Mouse (Mus musculus) CH12.LX (cell line): ENCODE results near the gene Rpia. TPM values are rescaled to one million over a fixed set of nuclear protein-coding genes. Genes with fewer than 3 reads are reported as not detected.
A peak's percentile ranks its signal among the peaks of the same experiment; 100 is the strongest.

Source experiments
- DNase-seq: peaks from one replicate; pipeline ENCODE4 v3.0.0-alpha.2; 2013; ENCODE audit errors: extremely low read depth
- H3K27ac ChIP-seq: 2 replicates; pipeline ENCODE4 v1.5.1; 2012; ENCODE audit warnings: low read depth, mild to moderate bottlenecking, control low read depth, moderate library complexity; ENCODE audit not compliant: insufficient read depth
- H3K27me3 ChIP-seq: replicated peaks from 2 replicates; pipeline ENCODE3; 2012; ENCODE audit warnings: inconsistent platforms
- H3K36me3 ChIP-seq, 2 experiments: replicated peaks in 1 of 2; 2 replicates each; pipeline versions ENCODE3 to v1.6.1; 2012; ENCODE audit warnings: inconsistent platforms in 1 of 2, low read length in 1 of 2, mild to moderate bottlenecking in 1 of 2, mixed read lengths in 1 of 2, moderate library complexity in 1 of 2; ENCODE audit not compliant: control insufficient read depth in 1 of 2, insufficient read depth in 1 of 2
- H3K4me1 ChIP-seq, 2 experiments: 2 replicates each; pipeline ENCODE4 v1.6.1; 2012; ENCODE audit warnings: inconsistent platforms in 1 of 2, moderate library complexity in 1 of 2; ENCODE audit not compliant: insufficient read depth in 2 of 2, control insufficient read depth in 1 of 2
- H3K4me2 ChIP-seq: 2 replicates; pipeline ENCODE4 v1.6.1; 2012; ENCODE audit warnings: low read depth, mild to moderate bottlenecking, control low read depth; ENCODE audit not compliant: poor library complexity, insufficient read depth, severe bottlenecking
- H3K4me3 ChIP-seq, 3 experiments: fragments of 150-350 bp in 1 of 3; sonication (generic) in 1 of 3; replicated peaks in 1 of 3; 2 replicates each; pipeline versions ENCODE3 to v1.5.1; 2011 to 2012; ENCODE audit warnings: low read depth in 2 of 3, low read length in 2 of 3, mild to moderate bottlenecking in 2 of 3, moderate library complexity in 2 of 3, control low read depth in 1 of 3, improper control_type of control experiment in 1 of 3, inconsistent platforms in 1 of 3, mixed read lengths in 1 of 3; ENCODE audit not compliant: poor library complexity in 1 of 3
- H3K79me2 ChIP-seq: replicated peaks from 2 replicates; pipeline ENCODE4 v1.6.1; 2012; ENCODE audit warnings: mild to moderate bottlenecking, moderate library complexity; ENCODE audit not compliant: control insufficient read depth, poor library complexity, insufficient read depth, severe bottlenecking; ENCODE audit errors: extremely low read depth
- H3K9ac ChIP-seq: 2 replicates; pipeline ENCODE4 v1.6.1; 2012; ENCODE audit warnings: low read depth, mild to moderate bottlenecking, control low read depth, moderate library complexity; ENCODE audit not compliant: insufficient read depth
- H3K9me3 ChIP-seq: replicated peaks from 2 replicates; pipeline ENCODE3; 2012; ENCODE audit warnings: low read length, inconsistent platforms, mixed read lengths
- BHLHE40 ChIP-seq: IDR thresholded peaks from 2 replicates; pipeline ENCODE4 v1.6.1; 2011; ENCODE audit warnings: mild to moderate bottlenecking, low read depth, low read length, improper control_type of control experiment
- CHD1 ChIP-seq: IDR thresholded peaks from 2 replicates; pipeline ENCODE4 v1.6.1; 2012; ENCODE audit warnings: low read depth, low read length, improper control_type of control experiment, inconsistent platforms
- CHD2 ChIP-seq: IDR thresholded peaks from 2 replicates; pipeline ENCODE4 v1.6.1; 2011; ENCODE audit warnings: low read length, improper control_type of control experiment
- CTCF ChIP-seq, 2 experiments: IDR thresholded peaks in 1 of 2; conservative IDR thresholded peaks in 1 of 2; 2 replicates each; pipeline ENCODE4 v1.5.1; 2011 to 2012; ENCODE audit warnings: low read depth in 2 of 2, low read length in 2 of 2, improper control_type of control experiment in 1 of 2, inconsistent platforms in 1 of 2, mild to moderate bottlenecking in 1 of 2, moderate library complexity in 1 of 2
- E2F4 ChIP-seq: IDR thresholded peaks from 2 replicates; pipeline ENCODE4 v1.6.1; 2011; ENCODE audit warnings: low read depth, low read length, improper control_type of control experiment; ENCODE audit not compliant: insufficient replicate concordance
- ELF1 ChIP-seq: IDR thresholded peaks from 2 replicates; pipeline ENCODE4 v1.6.1; 2014; ENCODE audit warnings: low read depth, mild to moderate bottlenecking, inconsistent platforms, low read length, improper control_type of control experiment
- GABPA ChIP-seq: IDR thresholded peaks from 2 replicates; pipeline ENCODE4 v1.6.1; 2012; ENCODE audit warnings: low read depth, low read length, improper control_type of control experiment, inconsistent platforms; ENCODE audit not compliant: insufficient replicate concordance
- HCFC1 ChIP-seq: IDR thresholded peaks from 2 replicates; pipeline ENCODE4 v1.6.1; 2012; ENCODE audit warnings: low read depth, mild to moderate bottlenecking, inconsistent platforms, low read length, improper control_type of control experiment
- IRF4 ChIP-seq: IDR thresholded peaks from 2 replicates; pipeline ENCODE4 v1.6.1; 2014; ENCODE audit warnings: low read depth, mild to moderate bottlenecking, inconsistent platforms, low read length, improper control_type of control experiment
- JUN ChIP-seq: IDR thresholded peaks from 2 replicates; pipeline ENCODE4 v1.6.1; 2011; ENCODE audit warnings: low read depth, mild to moderate bottlenecking, low read length, improper control_type of control experiment, moderate library complexity; ENCODE audit not compliant: insufficient read depth
- JUND ChIP-seq: conservative IDR thresholded peaks from 2 replicates; pipeline ENCODE4 v1.6.1; 2011; ENCODE audit warnings: low read depth, low read length, improper control_type of control experiment
- KAT2A ChIP-seq: IDR thresholded peaks from 2 replicates; pipeline ENCODE4 v1.6.1; 2012; ENCODE audit warnings: low read length, improper control_type of control experiment, inconsistent platforms; ENCODE audit not compliant: insufficient replicate concordance
- MAFK ChIP-seq: IDR thresholded peaks from 2 replicates; pipeline ENCODE4 v1.6.1; 2011; ENCODE audit warnings: low read length, improper control_type of control experiment; ENCODE audit not compliant: insufficient replicate concordance
- MAX ChIP-seq: IDR thresholded peaks from 2 replicates; pipeline ENCODE4 v1.6.1; 2011; ENCODE audit warnings: low read length, improper control_type of control experiment
- MAZ ChIP-seq: IDR thresholded peaks from 2 replicates; pipeline ENCODE4 v1.6.1; 2012; ENCODE audit warnings: low read depth, mild to moderate bottlenecking, inconsistent platforms, low read length, improper control_type of control experiment, moderate library complexity
- MEF2A ChIP-seq: IDR thresholded peaks from 2 replicates; pipeline ENCODE4 v1.6.1; 2014; ENCODE audit warnings: low read depth, mild to moderate bottlenecking, inconsistent platforms, low read length, improper control_type of control experiment, borderline replicate concordance
- MXI1 ChIP-seq: IDR thresholded peaks from 2 replicates; pipeline ENCODE4 v1.6.1; 2011; ENCODE audit warnings: mild to moderate bottlenecking, low read depth, low read length, improper control_type of control experiment
- MYC ChIP-seq: IDR thresholded peaks from 2 replicates; pipeline ENCODE4 v1.6.1; 2011; ENCODE audit warnings: low read depth, mild to moderate bottlenecking, improper control_type of control experiment, low read length
- NELFE ChIP-seq: IDR thresholded peaks from 2 replicates; pipeline ENCODE4 v1.6.1; 2011; ENCODE audit warnings: low read depth, low read length, improper control_type of control experiment
- NRF1 ChIP-seq: IDR thresholded peaks from 2 replicates; pipeline ENCODE4 v1.6.1; 2014; ENCODE audit warnings: low read depth, mild to moderate bottlenecking, inconsistent platforms, low read length, improper control_type of control experiment, moderate library complexity
- POLR2A ChIP-seq: IDR thresholded peaks from 2 replicates; pipeline ENCODE4 v1.6.1; 2011; ENCODE audit warnings: low read depth, mild to moderate bottlenecking, improper control_type of control experiment, low read length
- POLR2AphosphoS2 ChIP-seq: IDR thresholded peaks from 2 replicates; pipeline ENCODE4 v1.6.1; 2011; ENCODE audit warnings: low read depth, low read length, improper control_type of control experiment
- RCOR1 ChIP-seq: conservative IDR thresholded peaks from 2 replicates; pipeline ENCODE4 v1.6.1; 2012; ENCODE audit warnings: low read depth, mild to moderate bottlenecking, inconsistent platforms, low read length, improper control_type of control experiment
- SIN3A ChIP-seq: IDR thresholded peaks from 2 replicates; pipeline ENCODE4 v1.6.1; 2012; ENCODE audit warnings: low read length, improper control_type of control experiment, inconsistent platforms
- TCF12 ChIP-seq: IDR thresholded peaks from 2 replicates; pipeline ENCODE4 v1.6.1; 2014; ENCODE audit warnings: low read depth, mild to moderate bottlenecking, inconsistent platforms, low read length, improper control_type of control experiment
- UBTF ChIP-seq: IDR thresholded peaks from 2 replicates; pipeline ENCODE4 v1.6.1; 2012; ENCODE audit warnings: low read depth, mild to moderate bottlenecking, inconsistent platforms, low read length, improper control_type of control experiment, moderate library complexity
- USF2 ChIP-seq: conservative IDR thresholded peaks from 2 replicates; pipeline ENCODE4 v1.6.1; 2011; ENCODE audit warnings: low read depth, low read length, improper control_type of control experiment
- ZMIZ1 ChIP-seq: IDR thresholded peaks from 2 replicates; pipeline ENCODE4 v1.6.1; 2012; ENCODE audit warnings: low read depth, mild to moderate bottlenecking, inconsistent platforms, low read length, improper control_type of control experiment
- ZNF384 ChIP-seq: IDR thresholded peaks from 2 replicates; pipeline ENCODE4 v1.6.1; 2012; ENCODE audit warnings: low read depth, low read length, improper control_type of control experiment, inconsistent platforms
- dilution Hi-C: fragments of 300-500 bp; cut with MboI; formaldehyde crosslinking; loops from 2 replicates; pipeline ENCODE4 v1.14.3; 2020; ENCODE audit warnings: low sequenced_read_pairs; ENCODE audit not compliant: extremely low pct_unique_long_range_greater_than_20kb, extremely low pct_ligation_motif_present
- in situ Hi-C: fragments of 300-500 bp; cut with MboI; formaldehyde crosslinking; loops from 3 replicates; pipeline ENCODE4 v1.14.3; 2019; ENCODE audit warnings: low sequenced_read_pairs, low pct_ligation_motif_present, low pct_unique_long_range_greater_than_20kb, mixed read lengths
- polyA plus RNA-seq: library from polyadenylated mRNA; unstranded; fragments of >175 nt; gene quantifications from 2 replicates; pipeline ENCODE4 v1.2.1, GENCODE M21; 2012; ENCODE audit warnings: low read depth; ENCODE audit not compliant: insufficient read length
- total RNA-seq, 2 experiments: library from RNA; depleted of rRNA; stranded (reverse); fragments of 300-350 nt in 1 of 2; fragments of >200 nt in 1 of 2; gene quantifications; 2 replicates each; pipeline ENCODE4 v1.2.3; 2012 to 2014

Rpia gene
- total RNA-seq (2012; rRNA removed): 55.7 and 76.1 TPM in 2 replicates
- 61.8 and 65.1 TPM in 2 replicates for total RNA-seq (2014; rRNA removed)
- polyA plus RNA-seq: 57.8 and 68.9 TPM in 2 replicates

GRCm38 (mm10) chr6:70791824-70792535 lies at the start of gene Rpia:
Rpia (minus strand) TSS chr6:70792232.
- DNase-seq: peak; percentile 98
- H3K9me3 ChIP-seq: no peaks in the 10 kb centered on the region
- peaks cover 0 to 21% of the 10 kb centered on the region in 2 experiments for H3K36me3 ChIP-seq
- peak within 1 kb of the TSS; percentile 78 for H3K9ac ChIP-seq
- H3K4me1 ChIP-seq: peaks cover 10 to 43% of the 10 kb centered on the region in 2 experiments; a peak in 3 of 4 replicates
- no peaks in the 10 kb centered on the region for H3K27me3 ChIP-seq
- peak within 1 kb of the TSS; percentile 90 for H3K4me2 ChIP-seq
- peak within 1 kb of the TSS; percentile 59 to 87 (median 71) for H3K4me3 ChIP-seq
- in situ Hi-C loops (no loop called here), dilution Hi-C loops (no loop called here)
- H3K79me2 ChIP-seq: peaks cover 20% of the 10 kb centered on the region
- peak within 1 kb of the TSS; percentile 23 for H3K27ac ChIP-seq
- TF ChIP-seq IRF4: peak; percentile 80
- no peak for TF ChIP-seq JUND
- TF ChIP-seq MAX: peak; percentile 75
- peak; percentile 88 for TF ChIP-seq BHLHE40
- peak; percentile 89 for TF ChIP-seq SIN3A
- peak; percentile 97 for TF ChIP-seq HCFC1
- peak; percentile 80; the same call in 1 of the 2 replicates for TF ChIP-seq MYC
- TF ChIP-seq USF2: no peak
- TF ChIP-seq JUN: no peak
- TF ChIP-seq MXI1: peak; percentile 99
- TF ChIP-seq NRF1: peak; percentile 87
- TF ChIP-seq ZMIZ1: peak; percentile 66; the same call in 1 of the 2 replicates
- peak; percentile 95 for TF ChIP-seq CHD2
- peak; percentile 92 for TF ChIP-seq ELF1
- 0 out of 2 replicates have a peak, but pooled peaks have one; percentile 9 for TF ChIP-seq CHD1
- TF ChIP-seq POLR2AphosphoS2: peak; percentile 77; the same call in 1 of the 2 replicates
- peak; percentile 80; the same call in 1 of the 2 replicates for TF ChIP-seq MEF2A
- TF ChIP-seq POLR2A: peak; percentile 77
- peak in 1 of 2 experiments; percentile 51; a peak in 2 of 4 replicates for TF ChIP-seq CTCF (conservative IDR thresholded peaks at IDR 0.05 in 1 of 2, IDR thresholded peaks at IDR 0.05 in 1 of 2; ENCODE audit: low read depth in 2 of 2, low read length in 2 of 2)
- TF ChIP-seq TCF12: peak; percentile 69
- TF ChIP-seq E2F4: peak; percentile 84; the same call in 1 of the 2 replicates
- TF ChIP-seq MAZ: peak; percentile 96
- TF ChIP-seq NELFE: peak; percentile 79
- TF ChIP-seq KAT2A: peak; percentile 98
- TF ChIP-seq RCOR1: no peak
- no peak for TF ChIP-seq ZNF384
- TF ChIP-seq MAFK: no peak
- peak; percentile 58; the same call in 1 of the 2 replicates for TF ChIP-seq UBTF
- peak; percentile 87; the same call in 1 of the 2 replicates for TF ChIP-seq GABPA
